Mouse (Mus musculus): Measurements from ENCODE around the gene Lrmda.

The Lrmda gene

DNA sequence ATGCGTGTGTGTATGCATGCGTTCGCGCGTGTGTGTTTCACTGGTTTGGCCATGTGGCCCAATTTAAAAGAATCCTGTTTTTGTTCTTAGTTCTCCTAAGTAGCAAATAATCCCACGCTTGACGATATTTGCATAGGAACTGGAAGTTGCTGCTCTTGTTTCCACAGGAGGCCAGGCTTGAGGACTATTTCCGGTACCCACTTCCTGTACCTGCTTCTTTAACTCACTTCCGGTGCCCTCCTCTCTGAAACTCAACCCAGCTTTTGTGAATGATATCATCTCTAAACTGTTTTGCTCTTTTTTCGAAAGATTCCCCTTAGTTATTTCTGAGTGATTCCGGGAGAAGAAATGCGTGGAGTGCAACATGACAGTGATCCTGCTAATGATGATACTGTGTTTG, 236.8 kb downstream of the Lrmda start:
- in situ Hi-C loops (cut with MboI; ENCODE audit: low pct_unique_long_range_greater_than_20kb in 1 of 2, low sequenced_read_pairs in 2 of 2, unreplicated experiment in 1 of 2), result no loop called here

DNA sequence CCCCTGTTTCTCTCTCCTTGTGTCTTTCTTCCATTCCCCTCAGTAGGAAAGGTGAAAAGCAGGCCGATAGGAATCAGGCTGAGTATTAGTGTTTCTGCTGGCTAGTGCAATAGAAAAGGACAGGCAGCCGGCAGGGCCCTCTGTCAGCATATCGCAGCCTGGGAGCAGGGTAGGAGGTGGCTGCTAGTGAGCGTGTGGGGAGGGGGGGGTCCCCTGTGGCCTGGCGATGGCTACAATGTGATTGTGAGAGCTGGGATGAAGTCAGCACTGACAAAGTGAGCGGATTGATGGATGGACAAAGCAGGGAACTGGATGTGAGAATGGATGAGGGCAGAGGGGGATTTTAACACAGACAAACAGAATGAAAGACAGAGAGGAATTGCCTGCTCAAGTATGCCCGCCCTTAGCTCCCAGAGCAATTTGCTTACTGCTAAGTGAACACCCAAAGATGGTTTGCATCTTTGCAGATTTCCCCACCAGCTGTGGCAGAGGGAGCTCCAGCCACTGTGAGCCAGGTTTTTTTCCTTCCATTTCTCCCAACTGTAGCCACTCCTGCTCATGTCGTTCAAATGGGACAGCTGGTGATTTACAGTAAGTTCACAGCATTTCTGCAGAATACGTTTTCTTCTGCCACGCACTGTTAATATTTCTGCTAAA, 240.0 kb downstream of the Lrmda start:
- in situ Hi-C loops (cut with MboI; ENCODE audit: low pct_unique_long_range_greater_than_20kb in 1 of 2, low sequenced_read_pairs in 2 of 2, unreplicated experiment in 1 of 2), result no loop called here

DNA sequence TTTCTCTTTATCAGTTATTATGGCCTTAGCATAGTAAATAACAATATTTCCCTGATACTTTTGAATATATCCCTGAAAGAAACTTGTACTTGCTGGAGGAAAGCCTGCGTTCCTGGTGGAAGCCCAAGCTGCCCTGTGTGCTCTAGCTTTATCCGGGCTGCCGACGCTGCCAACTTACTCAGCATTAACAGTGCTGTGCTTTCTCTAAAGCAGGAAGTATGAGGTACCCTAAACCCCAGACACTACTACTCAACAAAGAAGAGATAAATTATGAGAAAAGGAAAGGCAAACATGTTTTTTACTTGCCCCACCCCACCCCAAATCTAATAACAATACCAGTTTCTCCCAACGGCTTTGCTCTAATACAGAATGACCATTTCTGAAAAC, 240.5 kb downstream of the Lrmda start:
- in situ Hi-C loops (cut with MboI; ENCODE audit: low pct_unique_long_range_greater_than_20kb in 1 of 2, low sequenced_read_pairs in 2 of 2, unreplicated experiment in 1 of 2), result no loop called here

DNA sequence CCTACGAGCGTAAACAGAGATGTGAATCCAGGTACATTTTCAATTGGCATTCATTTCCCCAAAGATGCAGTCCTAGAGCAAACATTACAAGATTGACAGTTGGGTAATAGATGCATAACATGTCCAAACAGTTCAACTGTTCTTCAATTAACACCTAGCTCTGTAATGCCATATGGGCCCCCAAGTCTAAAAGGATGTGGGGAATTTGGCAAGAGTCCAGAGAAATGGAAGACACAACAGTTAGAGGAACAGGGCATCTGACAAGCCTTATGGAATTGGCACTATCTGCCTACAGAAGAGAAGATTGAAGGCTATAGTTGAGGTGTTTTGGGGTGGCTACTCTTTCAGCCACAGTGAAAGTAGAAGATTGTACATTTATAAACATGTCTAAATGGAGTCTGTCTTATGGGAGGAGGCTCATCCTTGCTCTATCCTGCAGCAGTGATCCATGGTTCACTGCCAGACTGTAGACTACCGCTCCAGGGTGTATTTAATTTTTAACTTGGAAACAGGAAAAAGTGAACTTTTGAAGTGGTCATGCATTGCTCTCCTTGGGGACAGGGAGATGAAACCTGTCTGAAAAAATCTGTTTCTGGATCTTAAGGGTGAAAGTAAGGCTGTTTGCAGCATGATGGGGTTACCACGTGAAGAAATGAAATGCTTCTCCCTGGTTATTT, 245.9 kb downstream of the Lrmda start:
- in situ Hi-C loops (cut with MboI; ENCODE audit: low pct_unique_long_range_greater_than_20kb in 1 of 2, low sequenced_read_pairs in 2 of 2, unreplicated experiment in 1 of 2), result no loop called here

DNA sequence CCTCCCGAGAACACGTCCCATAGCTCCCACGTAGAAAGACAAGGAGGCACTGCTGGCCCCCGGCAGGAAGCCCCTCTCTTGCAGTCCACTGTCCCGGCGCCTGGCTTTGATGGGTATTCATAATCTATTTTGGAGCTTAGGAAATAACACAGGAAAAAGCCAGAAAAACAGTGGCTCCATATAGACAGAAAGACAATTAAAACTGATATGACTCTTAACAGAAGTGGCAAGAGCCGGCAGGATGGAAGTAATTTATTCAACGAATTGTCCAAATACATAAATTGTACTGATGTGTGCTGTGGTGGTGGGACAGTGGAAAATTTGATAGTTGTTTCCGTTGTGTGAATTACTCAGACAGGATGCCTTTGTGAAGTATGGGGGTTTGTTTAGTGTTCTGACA, 250.3 kb downstream of the Lrmda start:
- in situ Hi-C loops (cut with MboI; ENCODE audit: low pct_unique_long_range_greater_than_20kb in 1 of 2, low sequenced_read_pairs in 2 of 2, unreplicated experiment in 1 of 2), result no loop called here

DNA sequence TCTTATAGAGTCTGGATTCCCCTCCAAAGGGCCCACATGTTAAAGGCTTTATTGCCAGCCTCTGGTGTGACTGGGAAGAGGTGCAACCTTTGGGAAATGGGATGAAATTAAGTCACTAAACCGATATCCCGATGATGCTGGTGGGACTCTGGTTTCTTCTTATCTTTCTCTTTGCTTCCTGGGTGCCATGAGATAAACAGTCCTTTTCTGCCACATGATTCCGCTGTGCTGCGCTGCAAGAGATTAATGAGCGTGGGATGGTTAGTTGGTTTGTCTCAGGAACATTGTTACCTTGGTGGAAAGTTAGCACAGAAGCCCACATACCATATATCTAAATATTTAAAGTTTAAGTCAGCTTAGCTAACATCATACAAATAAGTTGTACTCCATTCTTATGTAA, 258.5 kb downstream of the Lrmda start:
- in situ Hi-C loops (cut with MboI; ENCODE audit: low pct_unique_long_range_greater_than_20kb in 1 of 2, low sequenced_read_pairs in 2 of 2, unreplicated experiment in 1 of 2), result no loop called here

DNA sequence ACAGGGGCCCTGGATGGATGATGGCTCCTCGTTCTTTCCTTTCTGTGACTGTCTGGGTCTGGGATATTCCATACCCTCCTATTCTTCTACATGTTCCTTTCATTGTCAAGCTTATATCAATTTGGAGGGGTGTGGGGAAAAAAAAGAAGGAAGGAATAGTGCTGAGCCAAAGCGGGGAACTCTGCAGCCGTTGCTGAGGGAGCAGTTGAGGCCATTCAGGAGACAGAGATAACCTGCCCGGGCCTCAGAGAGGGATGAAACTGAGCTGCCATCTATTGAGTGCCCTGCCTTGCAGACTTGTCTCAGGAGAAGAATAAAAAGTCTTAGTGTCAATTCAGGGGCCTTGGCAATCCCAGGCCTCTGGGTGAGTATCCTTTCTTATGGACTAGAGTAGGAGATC, 260.1 kb downstream of the Lrmda start:
- in situ Hi-C loops (cut with MboI; ENCODE audit: low pct_unique_long_range_greater_than_20kb in 1 of 2, low sequenced_read_pairs in 2 of 2, unreplicated experiment in 1 of 2), result no loop called here

DNA sequence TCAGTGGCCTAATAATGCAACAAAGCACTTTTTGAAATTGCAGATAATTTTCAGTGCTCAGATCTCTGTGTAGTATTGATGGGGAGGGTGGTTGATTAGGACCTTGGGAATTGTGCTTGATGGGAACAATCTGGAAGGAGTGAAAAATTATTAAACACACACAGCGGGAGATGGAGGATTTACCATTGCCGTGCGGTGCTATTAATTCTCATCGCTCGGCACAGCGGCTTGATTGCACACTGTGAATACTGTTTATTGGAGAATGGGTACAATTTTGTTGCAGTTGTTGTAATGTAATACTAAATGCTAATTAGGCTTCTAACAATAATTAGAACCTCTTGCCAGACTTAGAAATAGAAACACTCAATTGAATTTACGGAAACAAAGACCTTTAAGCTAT, 262.1 kb downstream of the Lrmda start:
- in situ Hi-C loops (cut with MboI; ENCODE audit: low pct_unique_long_range_greater_than_20kb in 1 of 2, low sequenced_read_pairs in 2 of 2, unreplicated experiment in 1 of 2), result no loop called here

DNA sequence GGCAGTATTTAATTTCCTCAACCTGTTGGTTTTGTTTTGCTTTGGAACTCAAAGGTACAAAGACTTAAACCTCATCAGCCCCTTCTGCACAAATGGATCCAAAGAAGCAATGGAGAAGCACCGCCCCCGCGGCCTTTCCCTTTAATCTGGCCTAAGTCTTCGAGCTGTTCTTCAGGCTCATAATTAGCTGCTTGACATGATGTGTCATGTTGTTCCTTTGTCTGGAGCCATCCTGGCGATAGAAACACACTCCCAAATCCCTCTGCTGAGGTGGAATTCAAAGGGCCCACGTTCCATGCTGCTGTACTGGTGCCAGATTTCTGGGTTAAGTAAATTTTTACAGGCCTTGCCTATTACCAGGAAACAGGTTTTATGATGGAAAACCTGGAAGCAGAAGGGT, 263.3 kb downstream of the Lrmda start:
- in situ Hi-C loops (cut with MboI; ENCODE audit: low pct_unique_long_range_greater_than_20kb in 1 of 2, low sequenced_read_pairs in 2 of 2, unreplicated experiment in 1 of 2), result no loop called here

DNA sequence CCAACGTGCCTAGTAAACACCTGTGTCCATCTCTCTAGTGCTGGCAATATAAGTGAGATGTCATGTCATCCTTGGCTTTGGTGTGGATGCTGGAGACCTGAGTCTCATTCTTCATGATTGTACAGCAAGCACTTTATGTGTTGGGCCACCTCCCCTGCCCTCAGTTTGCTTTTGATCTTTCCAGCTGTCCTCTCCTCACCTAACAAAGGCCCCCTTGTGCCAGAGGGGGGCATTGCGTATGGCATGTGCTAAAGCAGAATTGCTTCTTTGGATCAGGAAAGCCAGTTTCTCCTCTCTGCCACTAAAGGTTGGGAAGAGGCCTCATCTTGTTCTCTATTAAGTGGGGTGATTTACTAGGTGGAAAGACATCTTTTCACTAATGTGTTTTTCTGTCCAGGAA, 264.2 kb downstream of the Lrmda start:
- in situ Hi-C loops (cut with MboI; ENCODE audit: low pct_unique_long_range_greater_than_20kb in 1 of 2, low sequenced_read_pairs in 2 of 2, unreplicated experiment in 1 of 2), result no loop called here

DNA sequence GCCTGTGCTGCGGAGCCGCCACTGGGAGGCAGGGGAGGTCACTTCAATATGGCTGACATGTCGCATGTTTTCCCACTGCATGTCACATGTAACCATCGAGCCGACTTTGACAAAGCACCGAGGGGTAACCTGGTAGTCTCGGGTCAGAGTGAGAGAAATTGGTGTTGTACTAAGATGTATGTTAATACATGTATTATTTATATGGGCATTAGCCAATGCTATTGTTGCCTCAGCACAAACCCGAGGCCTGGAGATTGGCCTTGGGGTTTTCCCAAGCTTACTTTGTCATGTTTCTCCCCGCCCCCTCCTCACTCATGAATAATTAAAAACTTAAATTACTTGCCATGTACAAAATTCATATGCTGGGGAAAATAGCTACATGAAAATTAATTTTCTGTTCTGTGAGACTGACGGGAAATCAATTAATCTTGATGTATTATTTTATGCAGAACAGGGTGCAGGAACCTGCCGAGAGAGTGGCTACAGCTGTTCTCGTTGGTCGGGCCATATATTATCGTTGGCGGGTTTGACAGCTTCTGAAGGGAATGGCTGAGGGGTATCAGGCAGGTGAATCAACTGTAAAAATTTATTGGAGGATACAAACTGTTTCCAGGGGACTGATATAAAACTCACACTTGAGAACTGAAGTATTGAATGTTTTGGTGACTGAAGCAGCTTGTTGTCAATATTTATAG, 265.5 kb downstream of the Lrmda start:
- in situ Hi-C loops (cut with MboI; ENCODE audit: low pct_unique_long_range_greater_than_20kb in 1 of 2, low sequenced_read_pairs in 2 of 2, unreplicated experiment in 1 of 2), result no loop called here

DNA sequence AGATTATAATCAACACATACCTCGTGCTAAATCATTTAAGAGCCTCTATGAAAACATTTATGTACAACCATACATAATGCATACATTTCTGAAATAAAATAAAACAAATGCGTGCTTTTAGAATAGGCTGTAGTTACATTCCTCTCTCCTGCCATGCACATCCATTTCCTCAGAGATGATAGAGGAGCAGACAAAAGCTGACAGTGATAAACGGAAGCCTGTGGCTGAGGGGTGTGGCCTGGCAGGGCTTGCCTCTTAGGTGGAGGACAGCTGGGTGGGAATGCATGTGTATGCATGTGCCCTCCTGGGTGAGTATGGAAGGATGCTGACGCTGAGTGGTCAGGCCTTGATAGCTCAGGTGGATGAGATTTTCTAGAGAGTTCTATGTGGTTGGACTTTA, 266.3 kb downstream of the Lrmda start:
- in situ Hi-C loops (cut with MboI; ENCODE audit: low pct_unique_long_range_greater_than_20kb in 1 of 2, low sequenced_read_pairs in 2 of 2, unreplicated experiment in 1 of 2), result no loop called here

DNA sequence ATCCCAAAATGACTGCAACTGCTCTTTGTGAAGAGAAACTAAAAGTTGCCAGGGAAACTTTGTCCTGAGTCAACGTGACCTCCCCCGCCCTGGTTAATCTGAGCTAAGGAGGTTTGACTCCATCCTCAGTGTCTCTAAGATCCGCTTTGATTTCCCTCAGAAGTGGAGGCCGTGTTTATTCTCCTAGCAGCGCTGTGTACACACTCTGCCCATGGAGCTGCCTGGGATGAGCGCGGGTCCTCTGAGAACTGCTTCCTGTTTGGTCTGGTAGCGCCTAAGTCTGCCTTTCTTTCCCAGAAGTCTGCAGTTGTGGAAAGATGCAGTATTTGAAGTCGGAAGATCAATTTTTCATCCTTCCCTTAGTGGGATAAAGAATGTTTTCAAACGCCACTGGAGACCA, 268.7 kb downstream of the Lrmda start:
- in situ Hi-C loops (cut with MboI; ENCODE audit: low pct_unique_long_range_greater_than_20kb in 1 of 2, low sequenced_read_pairs in 2 of 2, unreplicated experiment in 1 of 2), result no loop called here

DNA sequence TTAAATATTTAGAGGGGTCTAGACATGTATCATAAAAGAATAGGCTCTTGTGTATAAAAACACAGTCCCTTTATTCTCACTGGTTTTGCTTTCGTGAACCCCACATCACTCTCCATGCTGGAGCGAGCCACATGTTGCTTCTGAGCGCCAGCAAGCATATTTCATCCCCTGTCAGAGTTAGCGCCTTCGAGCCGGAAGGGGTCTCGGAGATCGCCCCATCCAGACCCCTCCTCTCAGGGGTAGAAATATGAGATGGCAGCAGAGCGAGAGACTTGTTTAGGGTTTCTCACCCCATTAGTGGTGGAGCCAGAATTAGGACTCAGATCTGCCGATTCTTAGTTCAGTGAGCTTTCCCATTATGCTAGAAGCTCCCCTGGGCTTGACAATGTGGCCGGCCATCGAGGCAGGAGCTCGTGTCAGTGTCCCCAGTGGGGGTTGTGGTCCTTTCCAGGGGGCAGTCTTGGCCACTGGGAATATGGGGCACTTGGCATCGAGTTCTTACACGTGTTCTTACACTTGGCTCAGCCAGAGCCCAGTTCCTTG, 269.9 kb downstream of the Lrmda start:
- in situ Hi-C loops (cut with MboI; ENCODE audit: low pct_unique_long_range_greater_than_20kb in 1 of 2, low sequenced_read_pairs in 2 of 2, unreplicated experiment in 1 of 2), result no loop called here

DNA sequence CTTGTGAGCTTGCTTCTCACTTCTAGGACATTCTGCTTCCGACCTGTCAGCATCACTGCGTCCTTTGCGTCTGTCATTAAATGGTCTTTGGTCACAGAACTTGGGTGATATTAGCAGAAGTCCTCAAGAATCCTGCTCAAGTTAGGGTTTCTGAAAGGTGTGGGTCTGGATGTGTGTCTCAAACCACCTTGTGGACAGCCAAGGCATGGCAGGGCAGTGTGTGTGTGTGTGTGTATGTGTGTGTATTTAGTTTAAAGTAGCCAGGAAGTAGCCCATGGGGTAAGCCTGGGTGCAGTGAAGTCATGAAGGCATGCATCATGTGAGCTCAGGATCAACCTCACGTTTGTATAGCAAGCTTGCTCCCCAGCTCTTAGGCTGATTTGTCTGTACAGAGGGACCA, 274.9 kb downstream of the Lrmda start:
- in situ Hi-C loops (cut with MboI; ENCODE audit: low pct_unique_long_range_greater_than_20kb in 1 of 2, low sequenced_read_pairs in 2 of 2, unreplicated experiment in 1 of 2), result no loop called here

DNA sequence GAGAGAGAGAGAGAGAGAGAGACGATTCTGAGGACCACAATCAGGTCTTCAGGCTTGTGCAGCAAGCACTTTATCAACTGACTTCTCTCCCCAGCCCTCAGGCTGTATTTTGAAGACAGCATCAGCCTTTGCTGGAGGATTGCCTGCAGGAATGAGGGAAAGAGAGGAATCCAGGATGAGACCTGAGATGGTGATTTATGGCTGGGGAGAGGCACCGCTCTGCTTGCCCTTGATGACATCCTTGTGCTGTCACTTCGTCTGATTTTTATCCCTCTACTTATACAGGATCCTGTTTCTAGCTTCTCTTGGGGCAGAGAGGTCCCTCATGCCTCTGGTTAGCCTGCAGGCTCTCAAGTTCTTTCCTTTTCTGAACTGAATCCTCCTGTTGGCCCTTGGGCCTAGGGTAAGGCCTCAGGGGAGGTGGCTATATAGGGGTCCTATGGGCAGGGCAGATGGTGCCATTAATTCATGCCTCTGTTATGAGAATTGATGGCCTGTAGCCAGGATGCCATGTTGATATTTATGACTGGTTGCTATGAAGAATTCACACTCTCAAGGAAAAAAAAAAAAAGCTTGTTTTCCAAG, 277.2 kb downstream of the Lrmda start:
- in situ Hi-C loops (cut with MboI; ENCODE audit: low pct_unique_long_range_greater_than_20kb in 1 of 2, low sequenced_read_pairs in 2 of 2, unreplicated experiment in 1 of 2), result no loop called here

DNA sequence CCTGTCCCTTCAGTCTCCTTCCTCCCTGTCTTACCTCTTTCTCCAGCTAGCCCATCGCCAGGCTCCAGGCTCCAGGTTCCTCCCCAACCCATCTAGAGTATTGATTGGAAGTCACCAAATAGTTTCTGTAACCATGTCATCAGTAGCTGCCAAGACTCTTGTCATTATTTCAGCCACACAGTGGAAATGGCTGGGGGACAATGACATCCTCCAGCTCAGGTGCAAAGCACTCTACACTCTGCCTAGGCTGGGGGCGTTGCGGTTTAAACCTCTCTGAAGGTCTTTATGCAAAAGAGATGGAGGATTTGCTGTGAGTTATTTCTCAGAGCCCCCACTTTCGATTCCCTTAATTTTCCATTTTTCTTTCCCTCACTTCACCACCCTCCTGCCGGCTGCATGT, 287.2 kb downstream of the Lrmda start:
- in situ Hi-C loops (cut with MboI; ENCODE audit: low pct_unique_long_range_greater_than_20kb in 1 of 2, low sequenced_read_pairs in 2 of 2, unreplicated experiment in 1 of 2), result no loop called here

DNA sequence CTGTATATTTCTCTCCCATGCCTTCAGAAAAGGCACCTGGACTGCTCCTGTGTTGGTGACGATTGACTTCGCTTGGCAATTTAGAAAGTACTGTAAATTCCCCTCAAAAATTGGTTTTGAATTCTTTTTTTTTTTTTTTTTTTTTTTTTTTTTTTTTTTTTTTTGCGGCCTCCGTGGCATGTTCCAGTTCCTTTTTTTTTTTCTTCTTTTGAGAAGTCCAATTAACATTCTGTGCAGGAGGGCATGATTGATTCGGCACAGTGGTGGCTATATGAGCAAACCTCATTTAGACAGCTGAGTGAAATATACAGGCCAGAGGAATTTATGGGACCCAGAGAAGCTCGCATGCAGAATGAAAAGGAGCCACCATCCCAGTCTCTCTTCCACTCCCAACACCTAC, 288.5 kb downstream of the Lrmda start:
- in situ Hi-C loops (cut with MboI; ENCODE audit: low pct_unique_long_range_greater_than_20kb in 1 of 2, low sequenced_read_pairs in 2 of 2, unreplicated experiment in 1 of 2), result no loop called here

DNA sequence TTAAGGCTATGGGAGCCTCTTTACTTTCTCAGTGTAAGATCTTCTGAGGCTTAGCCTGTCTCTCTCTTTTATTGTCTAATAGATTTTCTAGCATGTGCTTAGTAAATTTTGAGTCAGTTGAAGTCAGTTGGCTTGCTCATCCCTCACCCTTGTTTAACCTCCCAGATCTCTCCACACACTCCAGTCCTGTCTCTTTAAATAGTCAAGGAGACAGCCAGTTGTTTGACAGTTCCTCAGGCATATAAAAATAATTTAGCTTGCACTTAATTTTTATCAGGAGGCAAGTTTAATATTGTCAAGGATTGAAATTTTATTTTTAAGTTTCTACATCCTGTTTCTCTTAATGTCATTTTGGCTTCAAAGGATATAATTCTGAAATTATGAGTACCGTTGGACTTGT, 303.5 kb downstream of the Lrmda start:
- in situ Hi-C loops (cut with MboI; ENCODE audit: low pct_unique_long_range_greater_than_20kb in 1 of 2, low sequenced_read_pairs in 2 of 2, unreplicated experiment in 1 of 2), result no loop called here
